Mouse (Mus musculus) heart, adult 2 months (tissue): ENCODE measurements at regions not wholly inside any gene's neighbourhood (a gene's known extent, or its start where the extent isn't known, plus 50 kb on each side); places are given as distances from the start of the nearest gene placed in this dataset.

Experiments
- CTCF ChIP-seq: fragments of 200-600 bp; IDR thresholded peaks from 2 replicates; pipeline ENCODE4 v1.8.1; 2022; ENCODE audit warnings: antibody characterized with exemption, mild to moderate bottlenecking, moderate library complexity
- POLR2A ChIP-seq: fragments of 200-500 bp; IDR thresholded peaks from 2 replicates; pipeline ENCODE4 v1.6.1; 2011; ENCODE audit warnings: mild to moderate bottlenecking, low read depth, low read length, control low read depth; ENCODE audit not compliant: insufficient read depth

DNA sequence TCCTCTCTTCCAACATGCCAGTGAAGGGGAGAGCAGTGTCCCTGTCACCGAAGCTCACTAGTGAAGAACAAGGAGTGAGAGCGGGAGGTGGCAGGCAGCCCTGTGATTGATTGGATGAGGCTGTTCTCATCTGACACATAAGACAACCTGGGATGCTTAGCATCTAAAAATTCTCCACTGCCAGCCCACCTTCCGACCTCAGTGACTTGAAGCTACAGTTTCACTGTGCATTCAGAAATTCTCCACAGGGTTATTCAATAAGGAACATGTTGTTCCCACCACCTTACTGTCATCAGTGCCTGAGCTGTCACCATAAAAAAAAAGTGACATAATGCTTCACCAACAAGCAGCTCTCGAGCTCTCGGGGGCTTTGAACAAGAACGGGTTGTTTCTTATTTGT is 100.0 kb downstream of the Elovl4 start:
- no peak for TF ChIP-seq CTCF
- TF ChIP-seq POLR2A: no peak
